Mouse (Mus musculus): ENCODE data around the gene Gm11541. TPM values are rescaled to one million over a fixed set of nuclear protein-coding genes. Genes with fewer than 3 reads are reported as not detected.

Gm11541 gene
- not detected for polyA plus RNA-seq (2014; fragmentation: Illumina TruSeq; extraction: RNeasy Lipid Tissue Mini Kit (QIAGEN cat#74804))

GRCm38 (mm10) chr11:94704472-94704871, at the start of gene Gm11541:
Gene Gm11541 (minus strand): TSS chr11:94704499.

DNA sequence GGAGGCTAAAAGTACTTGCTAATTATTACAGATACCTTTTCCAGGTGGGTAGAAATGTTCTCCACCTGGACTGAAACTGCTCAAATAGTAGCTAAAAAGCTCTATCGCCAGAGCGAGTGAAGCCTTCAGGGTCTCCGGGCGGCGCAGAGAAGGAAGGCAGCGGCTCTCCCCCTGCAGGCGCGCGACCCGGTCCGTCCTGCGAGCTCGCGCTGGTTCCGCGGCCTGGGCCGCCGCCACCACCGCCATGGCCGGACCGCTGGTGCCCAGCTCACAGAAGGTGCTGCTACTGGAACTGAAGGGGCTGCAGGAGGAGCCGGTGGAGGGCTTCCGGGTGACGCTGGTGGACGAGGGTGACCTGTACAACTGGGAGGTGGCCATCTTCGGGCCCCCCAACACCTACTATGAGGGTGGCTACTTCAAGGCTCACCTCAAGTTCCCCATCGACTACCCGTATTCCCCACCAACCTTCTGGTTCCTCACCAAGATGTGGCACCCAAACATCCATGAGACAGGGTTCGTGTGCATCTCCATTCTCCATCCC, 37.5 kb upstream of the Gm11541 start, which contains the start of gene Cdc34b:
Gene Cdc34b (plus strand): TSS at position 51 of the 541 bp plus-strand sequence.

DNA sequence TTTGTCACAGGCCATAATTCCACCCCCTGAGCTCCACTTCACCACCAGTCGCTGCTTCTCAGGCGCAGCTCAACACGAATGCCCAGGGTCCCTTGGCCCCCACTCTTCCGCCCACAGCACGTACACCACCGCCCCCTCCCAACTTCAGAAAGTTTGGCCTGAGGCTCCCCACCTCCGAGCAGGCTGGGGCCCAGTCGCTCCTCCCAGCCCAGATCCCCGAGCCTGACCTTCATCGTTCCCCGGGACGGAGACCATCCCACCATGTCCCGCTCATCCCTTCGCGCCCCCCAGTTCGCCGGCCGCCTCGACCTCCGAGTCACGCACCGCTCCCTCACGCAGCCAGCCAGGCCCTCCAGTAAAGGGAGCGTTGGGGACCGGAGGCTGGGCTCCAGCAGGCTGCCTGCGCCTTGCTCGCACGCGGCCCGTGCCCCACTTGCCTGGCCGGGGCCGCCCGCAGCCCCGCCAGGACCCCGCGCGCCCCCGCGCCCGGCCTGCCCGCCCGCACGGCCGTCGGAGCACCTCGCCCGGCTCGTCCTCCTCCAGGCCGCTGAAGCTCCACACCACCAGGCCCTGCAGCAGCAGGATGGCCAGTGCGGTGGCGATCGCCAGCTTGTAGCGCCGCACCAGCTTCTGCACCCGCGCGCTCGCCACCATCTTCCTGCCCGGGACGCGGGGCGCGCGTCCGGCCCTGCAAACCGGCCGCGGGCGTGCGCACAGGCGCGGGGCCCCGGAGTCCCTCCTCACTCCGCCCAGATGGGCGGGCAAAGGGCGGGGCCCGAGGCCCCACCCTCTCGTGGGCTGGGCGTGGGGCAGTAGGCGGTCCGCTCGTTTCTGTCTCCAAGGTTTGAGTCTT, 27.3 kb downstream of the Gm11541 start, which contains the start of gene Xylt2:
Gene Xylt2 (minus strand): TSS at position 762 of the 853 bp plus-strand sequence.

DNA sequence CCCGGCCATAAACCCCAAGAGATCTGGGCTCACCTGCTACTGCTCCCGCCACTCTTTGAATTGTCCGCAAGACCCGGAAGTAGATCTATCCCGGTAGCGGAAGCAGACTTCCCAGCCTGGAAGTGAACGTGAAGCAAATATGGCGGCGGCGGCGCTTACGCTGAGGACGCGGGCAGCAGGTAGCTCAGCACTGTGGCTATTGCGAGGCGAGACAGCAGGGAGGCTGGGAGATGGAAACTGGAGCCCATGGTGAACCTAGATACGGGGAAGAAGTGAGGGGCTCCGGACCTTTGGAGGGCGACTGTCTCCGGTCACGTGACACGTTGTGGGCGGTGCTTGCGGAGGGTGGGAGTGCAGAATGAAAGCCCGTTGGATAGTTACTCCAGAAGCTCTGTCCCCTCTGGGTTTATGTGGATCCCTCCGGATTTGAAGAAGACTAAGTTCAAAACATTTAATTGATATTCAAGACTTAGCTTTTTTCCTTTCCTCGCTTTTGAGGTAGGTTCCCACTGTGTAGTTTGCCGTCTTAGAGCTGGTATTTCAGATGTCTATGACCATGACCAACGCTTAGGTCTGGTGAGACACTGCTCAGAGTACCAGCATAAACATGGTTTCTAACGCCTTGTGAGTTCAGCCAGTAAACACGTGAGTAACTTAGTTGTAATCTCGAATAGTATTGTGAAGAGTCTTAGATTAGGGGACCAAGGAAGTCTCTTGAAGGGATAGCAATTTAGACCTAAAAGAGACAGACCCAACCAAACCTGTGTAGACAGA, 50.4 kb downstream of the Gm11541 start, which contains the start of the genes Mrpl27 and Eme1:
Gene Mrpl27 (plus strand): TSS at position 105 of the 774 bp plus-strand sequence.
Gene Eme1 (minus strand): TSS at position 302 of the 774 bp plus-strand sequence.

Other genes with a start within 250 kb of the Gm11541 start
- 0.09 TPM for gene Cacna1g, start 230.3 kb downstream of the Gm11541 start, polyA plus RNA-seq (2014; fragmentation: Illumina TruSeq; extraction: RNeasy Lipid Tissue Mini Kit (QIAGEN cat#74804))
- gene Spata20, start 218.3 kb downstream of the Gm11541 start, polyA plus RNA-seq (2014; fragmentation: Illumina TruSeq; extraction: RNeasy Lipid Tissue Mini Kit (QIAGEN cat#74804)): not detected
- gene Epn3, start 204.5 kb downstream of the Gm11541 start, polyA plus RNA-seq (2014; fragmentation: Illumina TruSeq; extraction: RNeasy Lipid Tissue Mini Kit (QIAGEN cat#74804)): 0.74 TPM
- gene Mycbpap, start 182.8 kb downstream of the Gm11541 start, polyA plus RNA-seq (2014; fragmentation: Illumina TruSeq; extraction: RNeasy Lipid Tissue Mini Kit (QIAGEN cat#74804)): 0.37 TPM
- 9.4 TPM for gene Rsad1, start 155.2 kb downstream of the Gm11541 start, polyA plus RNA-seq (2014; fragmentation: Illumina TruSeq; extraction: RNeasy Lipid Tissue Mini Kit (QIAGEN cat#74804))
- gene Chad, start 139.5 kb downstream of the Gm11541 start, polyA plus RNA-seq (2014; fragmentation: Illumina TruSeq; extraction: RNeasy Lipid Tissue Mini Kit (QIAGEN cat#74804)): not detected
- gene Acsf2, start 102.6 kb downstream of the Gm11541 start, polyA plus RNA-seq (2014; fragmentation: Illumina TruSeq; extraction: RNeasy Lipid Tissue Mini Kit (QIAGEN cat#74804)): 38.4 TPM
- gene Lrrc59, start 74.7 kb downstream of the Gm11541 start, polyA plus RNA-seq (2014; fragmentation: Illumina TruSeq; extraction: RNeasy Lipid Tissue Mini Kit (QIAGEN cat#74804)): 79.2 TPM
- gene Mrpl27, start 50.7 kb downstream of the Gm11541 start, polyA plus RNA-seq (2014; fragmentation: Illumina TruSeq; extraction: RNeasy Lipid Tissue Mini Kit (QIAGEN cat#74804)): 12.9 TPM
- 0.60 TPM for gene Eme1, start 50.5 kb downstream of the Gm11541 start, polyA plus RNA-seq (2014; fragmentation: Illumina TruSeq; extraction: RNeasy Lipid Tissue Mini Kit (QIAGEN cat#74804))
- gene Xylt2, start 27.0 kb downstream of the Gm11541 start, polyA plus RNA-seq (2014; fragmentation: Illumina TruSeq; extraction: RNeasy Lipid Tissue Mini Kit (QIAGEN cat#74804)): 0.34 TPM
- gene Cdc34b, start 37.3 kb upstream of the Gm11541 start, polyA plus RNA-seq (2014; fragmentation: Illumina TruSeq; extraction: RNeasy Lipid Tissue Mini Kit (QIAGEN cat#74804)): not detected
- not detected for gene Tmem92, start 78.2 kb upstream of the Gm11541 start, polyA plus RNA-seq (2014; fragmentation: Illumina TruSeq; extraction: RNeasy Lipid Tissue Mini Kit (QIAGEN cat#74804))
- gene Col1a1, start 231.7 kb upstream of the Gm11541 start, polyA plus RNA-seq (2014; fragmentation: Illumina TruSeq; extraction: RNeasy Lipid Tissue Mini Kit (QIAGEN cat#74804)): 54.4 TPM

Data from ovary, adult 10 weeks (tissue).